Comparison of ENCODE assay signal across 24 mouse cellular contexts in genomic region chr8:12547466-12548220, GRCm38 (mm10). TPM values are rescaled to one million over a fixed set of nuclear protein-coding genes. Genes with fewer than 3 reads are reported as not detected.
DNase-seq lines count a peak whose midpoint lies in the region; ATAC-seq and TF ChIP-seq lines count a peak whose summit lies in the region.
"Had no signal": no experiment of that assay in that cellular context is flagged by ENCODE, and none has a peak within 500 bp of the region (broad histone marks: within the 10 kb centered on the region; RNA-seq: fewer than 3 reads in every experiment).

No protein-coding gene starts in this region.

- TF ChIP-seq CTCF in midbrain, postnatal 0 days (IDR thresholded peaks at IDR 0.05) = no peak

- no peak overlapping the region for H3K4me3 ChIP-seq in midbrain, embryonic 11.5 days (ENCODE audit: low read depth, low read length)
- H3K4me3 ChIP-seq in midbrain, postnatal 0 days (ENCODE audit: low read depth, low read length) = no peak overlapping the region
- no peak overlapping the region for H3K4me3 ChIP-seq in forebrain, embryonic 14.5 days (ENCODE audit: low read depth, low read length)
- H3K4me3 ChIP-seq in midbrain, embryonic 16.5 days (ENCODE audit: low read depth, low read length) = no peak overlapping the region
- H3K4me3 ChIP-seq: heart, adult 2 months; heart, embryonic 15.5 days; stomach, embryonic 15.5 days had no signal

- peaks cover 9% of the 10 kb centered on the region for H3K4me1 ChIP-seq in midbrain, embryonic 11.5 days (ENCODE audit: control insufficient read depth, insufficient read depth, low read length)
- H3K4me1 ChIP-seq in midbrain, postnatal 0 days (ENCODE audit: insufficient read depth, low read length) = no peaks in the 10 kb centered on the region
- H3K4me1 ChIP-seq in forebrain, embryonic 14.5 days (ENCODE audit: control insufficient read depth, insufficient read depth, low read length) = peaks cover 15% of the 10 kb centered on the region
- H3K4me1 ChIP-seq in midbrain, embryonic 16.5 days (ENCODE audit: control insufficient read depth, insufficient read depth, low read length) = no peaks in the 10 kb centered on the region; the same call in 1 of the 2 replicates
- H3K4me1 ChIP-seq: heart, embryonic 15.5 days; stomach, embryonic 15.5 days had no signal

- H3K27ac ChIP-seq in midbrain, embryonic 11.5 days (ENCODE audit: low read depth, low read length) = no peak overlapping the region
- no peak overlapping the region for H3K27ac ChIP-seq in midbrain, postnatal 0 days (ENCODE audit: low read depth, low read length)
- H3K27ac ChIP-seq in forebrain, embryonic 14.5 days (ENCODE audit: low read depth, low read length) = peak overlapping the region; percentile 59; the same call in 1 of the 2 replicates
- no peak overlapping the region for H3K27ac ChIP-seq in midbrain, embryonic 16.5 days (ENCODE audit: low read length)
- H3K27ac ChIP-seq: heart, adult 2 months; heart, embryonic 15.5 days; macrophage; stomach, embryonic 15.5 days had no signal

- H3K4me2 ChIP-seq in midbrain, embryonic 11.5 days = no peak overlapping the region
- no peak overlapping the region for H3K4me2 ChIP-seq in midbrain, postnatal 0 days (ENCODE audit: low read depth, low read length, poor library complexity, severe bottlenecking)
- no peak overlapping the region for H3K4me2 ChIP-seq in forebrain, embryonic 14.5 days (ENCODE audit: low read length)
- H3K4me2 ChIP-seq in midbrain, embryonic 16.5 days (ENCODE audit: low read length) = no peak overlapping the region
- H3K4me2 ChIP-seq: heart, embryonic 15.5 days; liver, embryonic 11.5 days; stomach, embryonic 15.5 days had no signal

- no peaks in the 10 kb centered on the region for H3K36me3 ChIP-seq in midbrain, embryonic 11.5 days (ENCODE audit: control insufficient read depth, insufficient read depth, low read length)
- H3K36me3 ChIP-seq in midbrain, postnatal 0 days (ENCODE audit: insufficient read depth, low read length) = no peaks in the 10 kb centered on the region
- H3K36me3 ChIP-seq in forebrain, embryonic 14.5 days (ENCODE audit: control insufficient read depth, insufficient read depth, low read length) = no peaks in the 10 kb centered on the region
- H3K36me3 ChIP-seq in midbrain, embryonic 16.5 days (ENCODE audit: control insufficient read depth, insufficient read depth, low read length) = no peaks in the 10 kb centered on the region
- H3K36me3 ChIP-seq: heart, embryonic 15.5 days; stomach, embryonic 15.5 days had no signal

- peak; percentile 80 for DNase-seq in midbrain, embryonic 11.5 days (ENCODE audit: low spot score, missing footprints)
- no peak for DNase-seq in midbrain, postnatal 0 days (ENCODE audit: low spot score)
- DNase-seq in R1 (ENCODE audit: low read depth, low spot score) = peak; percentile 47
- DNase-seq in forebrain, embryonic 14.5 days (ENCODE audit: low spot score) = no peak
- DNase-seq in right cerebral cortex, postnatal 10 days (ENCODE audit: low spot score in 2 of 2) = no peak
- DNase-seq in Muller cell, postnatal 12 days (ENCODE audit: inconsistent ontology term) = no peak
- DNase-seq: adrenal gland, postnatal 36 days; cerebellum, adult 8-10 months; gastrocnemius, postnatal 10 days; heart, adult 2 months; layer of hippocampus, postnatal 36 days; lung, adult 2 months; spleen, adult 18-20 months; thymus, adult 2 months had no signal

- peaks cover 4% of the 10 kb centered on the region; the same call in 1 of the 2 replicates for H3K9me3 ChIP-seq in midbrain, embryonic 11.5 days (ENCODE audit: control insufficient read depth, low read length)
- no peaks in the 10 kb centered on the region for H3K9me3 ChIP-seq in midbrain, postnatal 0 days (ENCODE audit: low read length)
- H3K9me3 ChIP-seq in forebrain, embryonic 14.5 days (replicated peaks; ENCODE audit: control insufficient read depth, low read length) = no peaks in the 10 kb centered on the region
- peaks cover 4% of the 10 kb centered on the region; the same call in 1 of the 2 replicates for H3K9me3 ChIP-seq in midbrain, embryonic 16.5 days (replicated peaks; ENCODE audit: control insufficient read depth, low read length, poor library complexity, severe bottlenecking)
- H3K9me3 ChIP-seq: heart, embryonic 15.5 days; stomach, embryonic 15.5 days had no signal

- no peaks in the 10 kb centered on the region for H3K27me3 ChIP-seq in midbrain, embryonic 11.5 days (ENCODE audit: control insufficient read depth, insufficient read depth, low read length)
- 0 out of 2 replicates have a peak, but pooled peaks cover 4% of the 10 kb centered on the region for H3K27me3 ChIP-seq in midbrain, postnatal 0 days (ENCODE audit: insufficient read depth, low read length)
- no peaks in the 10 kb centered on the region for H3K27me3 ChIP-seq in forebrain, embryonic 14.5 days (replicated peaks; ENCODE audit: control insufficient read depth, insufficient read depth, low read length)
- no peaks in the 10 kb centered on the region for H3K27me3 ChIP-seq in midbrain, embryonic 16.5 days (ENCODE audit: control insufficient read depth, insufficient read depth, low read depth, low read length)

- WGBS in midbrain, embryonic 11.5 days = 62% methylated on average over 7 of the region's 7 CpGs
- WGBS in midbrain, postnatal 0 days = 64% methylated on average over 7 of the region's 7 CpGs
- 29% methylated on average over 7 of the region's 7 CpGs for WGBS in forebrain, embryonic 14.5 days
- WGBS in midbrain, embryonic 16.5 days = 50% methylated on average over 7 of the region's 7 CpGs

- H3K9ac ChIP-seq in midbrain, embryonic 11.5 days (ENCODE audit: low read length) = no peak overlapping the region
- H3K9ac ChIP-seq in midbrain, postnatal 0 days (replicated peaks; ENCODE audit: low read length, poor library complexity, severe bottlenecking) = no peak overlapping the region
- H3K9ac ChIP-seq in forebrain, embryonic 14.5 days (ENCODE audit: low read length) = no peak overlapping the region
- no peak overlapping the region for H3K9ac ChIP-seq in midbrain, embryonic 16.5 days (ENCODE audit: low read depth, low read length)
- H3K9ac ChIP-seq: heart, embryonic 15.5 days; stomach, embryonic 15.5 days had no signal

- peak; percentile 63; the same call in 1 of the 2 replicates for ATAC-seq in midbrain, embryonic 11.5 days (ENCODE audit: low FRiP score)
- no peak for ATAC-seq in midbrain, postnatal 0 days (ENCODE audit: low FRiP score)
- peak; percentile 4; the same call in 1 of the 2 replicates for ATAC-seq in forebrain, embryonic 14.5 days
- ATAC-seq in midbrain, embryonic 16.5 days = 0 out of 2 replicates have a peak, but pooled peaks have one; percentile 3
- ATAC-seq: activated CD4-positive, CD25-positive, alpha-beta regulatory T cell, adult 4 months; intestine, postnatal 0 days had no signal

RNA-seq across cellular contexts. Expression of gene Spaca7, which starts 25.2 kb away (rescaled TPM):
- polyA plus RNA-seq in midbrain, embryonic 11.5 days (2014; fragmentation: Nextera tagmentation; extraction: Ambion mirVana) = not detected in 2 replicates
- total RNA-seq in midbrain, postnatal 0 days (2014; rRNA removed) = not detected in 2 replicates
- not detected in 2 replicates for polyA plus RNA-seq in midbrain, postnatal 0 days (2015; fragmentation: Nextera tagmentation; extraction: Ambion mirVana)
- polyA plus RNA-seq in forebrain, embryonic 14.5 days (2014; fragmentation: Nextera tagmentation; extraction: Ambion mirVana) = not detected in 2 replicates
- polyA plus RNA-seq in midbrain, embryonic 16.5 days (2015; fragmentation: Nextera tagmentation; extraction: Ambion mirVana) = not detected in 2 replicates
- total RNA-seq: adrenal gland, postnatal 36 days; gastrocnemius, postnatal 10 days; heart, adult 2 months; hematopoietic stem cell, adult 5-6 weeks; layer of hippocampus, postnatal 36 days; left cerebral cortex, postnatal 36 days had no signal
- polyA plus RNA-seq: activated CD4-positive, CD25-positive, alpha-beta regulatory T cell, adult 4 months; cortical plate, adult 2 months; heart, adult 2 months; heart, embryonic 15.5 days; liver, embryonic 11.5 days; lung, adult 2 months; macrophage; stomach, embryonic 15.5 days; thymus, adult 2 months had no signal

Comparison
In these comparisons a context has a peak if more than half of its experiments do, and no peak if none do; other contexts are left out.
1. DNase-seq: peak in midbrain, embryonic 11.5 days (single experiment) and R1 (single experiment); none in midbrain, postnatal 0 days (single experiment), forebrain, embryonic 14.5 days (single experiment), right cerebral cortex, postnatal 10 days (0 of 2) and Muller cell, postnatal 12 days (single experiment).